Mouse (Mus musculus) hindbrain, embryonic 16.5 days (tissue): ENCODE measurements at regions not wholly inside any gene's neighbourhood (a gene's known extent, or its start where the extent isn't known, plus 50 kb on each side); places are given as distances from the start of the nearest gene placed in this dataset.

Experiments used
- ATAC-seq: fragments of 200-750 bp; cut with Nextera tagmentation; 2 replicates; pipeline ENCODE4 v1.8.0; 2017; ENCODE audit warnings: moderate TSS enrichment, moderate library complexity
- H3K27ac ChIP-seq: fragments of 300-500 bp; sonication (generic); 2 replicates; pipeline ENCODE4 v1.5.1; 2014; ENCODE audit warnings: low read depth, mild to moderate bottlenecking, control low read depth, low read length, moderate library complexity
- H3K27me3 ChIP-seq: fragments of 300-500 bp; sonication (generic); replicated peaks from 2 replicates; pipeline ENCODE4 v1.6.1; 2014; ENCODE audit warnings: low read length; ENCODE audit not compliant: control insufficient read depth, insufficient read depth
- H3K36me3 ChIP-seq: fragments of 300-500 bp; sonication (generic); 2 replicates; pipeline ENCODE4 v1.6.1; 2014; ENCODE audit warnings: mild to moderate bottlenecking, low read length, moderate library complexity, mixed read lengths; ENCODE audit not compliant: control insufficient read depth, insufficient read depth
- H3K4me1 ChIP-seq: fragments of 300-500 bp; sonication (generic); 2 replicates; pipeline ENCODE4 v1.6.1; 2014; ENCODE audit warnings: low read depth, low read length; ENCODE audit not compliant: control insufficient read depth, insufficient read depth
- H3K4me2 ChIP-seq: fragments of 300-500 bp; sonication (generic); 2 replicates; pipeline ENCODE4 v1.6.1; 2014; ENCODE audit warnings: mild to moderate bottlenecking, low read length, control low read depth, moderate library complexity
- H3K4me3 ChIP-seq: fragments of 300-500 bp; sonication (generic); 2 replicates; pipeline ENCODE4 v1.5.1; 2014; ENCODE audit warnings: mild to moderate bottlenecking, low read length, control low read depth, moderate library complexity
- H3K9ac ChIP-seq: fragments of 300-500 bp; sonication (generic); 2 replicates; pipeline ENCODE4 v1.6.1; 2014; ENCODE audit warnings: low read depth, mild to moderate bottlenecking, control low read depth, low read length, moderate library complexity
- H3K9me3 ChIP-seq: fragments of 300-500 bp; sonication (generic); 2 replicates; pipeline ENCODE4 v1.6.1; 2014; ENCODE audit warnings: mild to moderate bottlenecking, low read length, moderate library complexity; ENCODE audit not compliant: control insufficient read depth
- WGBS: fragments of 180-500 bp; shearing (Covaris S2); extraction: QIAGEN DNeasy Blood & Tissue Kit; methylation state at CpG from one replicate; pipeline ENCODE4 v1.1.7; 2014; 5-methylcytosine and 5-hydroxymethylcytosine counted together

GRCm38 (mm10) chrX:11493526-11494245 lies 166.1 kb downstream of the H2al1j start:
- H3K4me2 ChIP-seq, result peak overlapping the region; percentile 52
- H3K27me3 ChIP-seq, result peaks cover 3% of the 10 kb centered on the region; the same call in 1 of the 2 replicates
- peak; percentile 74 for ATAC-seq
- no peaks in the 10 kb centered on the region for H3K9me3 ChIP-seq
- peak overlapping the region; percentile 72 for H3K27ac ChIP-seq
- no peaks in the 10 kb centered on the region for H3K36me3 ChIP-seq
- 23% methylated on average over 15 of the region's 19 CpGs for WGBS
- peaks cover 11% of the 10 kb centered on the region; the same call in 1 of the 2 replicates for H3K4me1 ChIP-seq
- peak overlapping the region; percentile 57 for H3K9ac ChIP-seq
- H3K4me3 ChIP-seq, result peak overlapping the region; percentile 11; the same call in 1 of the 2 replicates

- Histone ChIP-seq H3K27me3 (peaks cover 3% of the 10 kb centered on the region; the same call in 1 of the 2 replicates), H3K27ac (peak overlapping the region; percentile 72), H3K9ac (peak overlapping the region; percentile 57), H3K4me2 (peak overlapping the region; percentile 52), H3K4me1 (peaks cover 11% of the 10 kb centered on the region; the same call in 1 of the 2 replicates), H3K4me3 (no peak overlapping the region), H3K9me3 (no peaks in the 10 kb centered on the region), H3K36me3 (no peaks in the 10 kb centered on the region)
- WGBS, result 20% methylated on average over 12 of the region's 12 CpGs
- ATAC-seq, result peak; percentile 37
Measured at GRCm38 (mm10) chrX:11494246-11494630, 166.6 kb downstream of the H2al1j start.

- no peaks in the 10 kb centered on the region for H3K9me3 ChIP-seq
- no peak overlapping the region for H3K4me2 ChIP-seq
- 25% methylated on average over 5 of the region's 5 CpGs for WGBS
- H3K27me3 ChIP-seq, result no peaks in the 10 kb centered on the region
- H3K9ac ChIP-seq, result no peak overlapping the region
- ATAC-seq, result no peak; the same call in 1 of the 2 replicates
- H3K36me3 ChIP-seq, result no peaks in the 10 kb centered on the region
- H3K4me3 ChIP-seq, result no peak overlapping the region
- H3K27ac ChIP-seq, result no peak overlapping the region
- no peaks in the 10 kb centered on the region for H3K4me1 ChIP-seq
Measured at GRCm38 (mm10) chrX:11512439-11512838, 184.8 kb downstream of the H2al1j start.

- no peak overlapping the region for H3K4me3 ChIP-seq
- no peaks in the 10 kb centered on the region for H3K27me3 ChIP-seq
- no peak overlapping the region for H3K9ac ChIP-seq
- no peak for ATAC-seq
- no peaks in the 10 kb centered on the region for H3K4me1 ChIP-seq
- no peak overlapping the region for H3K27ac ChIP-seq
- WGBS, result 57% methylated on average over 4 of the region's 4 CpGs
- no peaks in the 10 kb centered on the region for H3K9me3 ChIP-seq
- no peaks in the 10 kb centered on the region for H3K36me3 ChIP-seq
- H3K4me2 ChIP-seq, result no peak overlapping the region
Measured at GRCm38 (mm10) chrX:11512928-11513327, 185.3 kb downstream of the H2al1j start.

- WGBS, result 26% methylated on average over 4 of the region's 4 CpGs
- no peaks in the 10 kb centered on the region; the same call in 1 of the 2 replicates for H3K27me3 ChIP-seq
- no peaks in the 10 kb centered on the region for H3K9me3 ChIP-seq
- ATAC-seq, result no peak
- no peak overlapping the region for H3K9ac ChIP-seq
- no peak overlapping the region for H3K4me3 ChIP-seq
- no peaks in the 10 kb centered on the region for H3K36me3 ChIP-seq
- no peak overlapping the region for H3K27ac ChIP-seq
- H3K4me1 ChIP-seq, result no peaks in the 10 kb centered on the region
- H3K4me2 ChIP-seq, result no peak overlapping the region
Measured at GRCm38 (mm10) chrX:11523791-11524190, 196.2 kb downstream of the H2al1j start.

GRCm38 (mm10) chrX:11525326-11525725 lies 197.7 kb downstream of the H2al1j start:
- Histone ChIP-seq H3K4me2 (no peak overlapping the region), H3K27me3 (no peaks in the 10 kb centered on the region; the same call in 1 of the 2 replicates), H3K9me3 (no peaks in the 10 kb centered on the region), H3K36me3 (no peaks in the 10 kb centered on the region), H3K9ac (no peak overlapping the region), H3K27ac (no peak overlapping the region), H3K4me3 (no peak overlapping the region), H3K4me1 (no peaks in the 10 kb centered on the region)
- no peak for ATAC-seq
- WGBS, result 75% methylated on average over 8 of the region's 8 CpGs

GRCm38 (mm10) chrX:11528589-11528988 lies 201.0 kb downstream of the H2al1j start:
- 75% methylated on average over 5 of the region's 5 CpGs for WGBS
- ATAC-seq, result no peak
- no peaks in the 10 kb centered on the region for H3K36me3 ChIP-seq
- H3K27ac ChIP-seq, result no peak overlapping the region
- H3K9ac ChIP-seq, result no peak overlapping the region
- H3K4me3 ChIP-seq, result no peak overlapping the region
- H3K27me3 ChIP-seq, result peaks cover 2% of the 10 kb centered on the region; the same call in 1 of the 2 replicates
- no peaks in the 10 kb centered on the region for H3K9me3 ChIP-seq
- no peak overlapping the region for H3K4me2 ChIP-seq
- H3K4me1 ChIP-seq, result no peaks in the 10 kb centered on the region

- Histone ChIP-seq H3K27me3 (peaks cover 2% of the 10 kb centered on the region; the same call in 1 of the 2 replicates), H3K9ac (no peak overlapping the region), H3K36me3 (no peaks in the 10 kb centered on the region), H3K27ac (no peak overlapping the region), H3K9me3 (no peaks in the 10 kb centered on the region), H3K4me1 (no peaks in the 10 kb centered on the region), H3K4me2 (no peak overlapping the region), H3K4me3 (no peak overlapping the region)
- no peak for ATAC-seq
- 87% methylated on average over 3 of the region's 3 CpGs for WGBS
Measured at GRCm38 (mm10) chrX:11529221-11529620, 201.6 kb downstream of the H2al1j start.

GRCm38 (mm10) chrX:11532817-11533216 lies 205.2 kb downstream of the H2al1j start:
- H3K36me3 ChIP-seq, result no peaks in the 10 kb centered on the region
- H3K4me3 ChIP-seq, result no peak overlapping the region
- H3K4me2 ChIP-seq, result no peak overlapping the region
- H3K27me3 ChIP-seq, result peaks cover 2% of the 10 kb centered on the region; the same call in 1 of the 2 replicates
- peak; percentile 83; the same call in 1 of the 2 replicates for ATAC-seq
- H3K4me1 ChIP-seq, result no peaks in the 10 kb centered on the region
- H3K9me3 ChIP-seq, result no peaks in the 10 kb centered on the region
- 44% methylated on average over 4 of the region's 4 CpGs for WGBS
- no peak overlapping the region for H3K27ac ChIP-seq
- H3K9ac ChIP-seq, result no peak overlapping the region
